Mouse (Mus musculus) neutrophil, adult 59 days (primary cell): ENCODE data around the gene Rhbdd2. TPM values are rescaled to one million over a fixed set of nuclear protein-coding genes. Genes with fewer than 3 reads are reported as not detected.

Experiments
- total RNA-seq, 2 experiments: library from RNA; stranded (reverse); gene quantifications; 1 replicate in 1 of 2; 2 replicates in 1 of 2; pipeline ENCODE4 v1.2.4; 2023

Gene Rhbdd2
- 1 to 10 TPM; 8.0 to 9.6 TPM for total RNA-seq

GRCm38 (mm10) chr5:135632117-135632796, at the start of gene Rhbdd2:
TSS of gene Rhbdd2 (plus strand) at chr5:135632618.

GRCm38 (mm10) chr5:135669741-135670275, 37.4 kb downstream of the Rhbdd2 start, which contains the start of gene Por:
TSS of gene Por (plus strand) at chr5:135670033.

Other genes with a start within 250 kb of the Rhbdd2 start
- gene Pom121, start 238.1 kb upstream of the Rhbdd2 start, total RNA-seq: 10 to 100 TPM; 28.9 to 32.5 TPM
- 10 to 100 TPM; 33.3 to 49.7 TPM for gene Hip1, start 87.5 kb upstream of the Rhbdd2 start, total RNA-seq
- gene Ccl26, start 69.0 kb upstream of the Rhbdd2 start, total RNA-seq: not detected
- 1 to 10 TPM in 1 of 2 experiments, not detected in 1; 1.3 TPM for gene Ccl24, start 59.6 kb upstream of the Rhbdd2 start, total RNA-seq
- 100 to 1,000 TPM; 117 to 125 TPM for gene Por, start 37.4 kb downstream of the Rhbdd2 start, total RNA-seq
- gene Tmem120a, start 111.8 kb downstream of the Rhbdd2 start, total RNA-seq: 10 to 100 TPM; 31.6 to 33.8 TPM
- not detected for gene Styxl1, start 145.8 kb downstream of the Rhbdd2 start, total RNA-seq
- gene Mdh2, start 145.9 kb downstream of the Rhbdd2 start, total RNA-seq: 100 to 1,000 TPM; 227 to 235 TPM
- gene Srrm3, start 174.3 kb downstream of the Rhbdd2 start, total RNA-seq: not detected